Mouse (Mus musculus) mouse embryonic stem cell (cell line): ENCODE measurements at regions not wholly inside any gene's neighbourhood (a gene's known extent, or its start where the extent isn't known, plus 50 kb on each side); places are given as distances from the start of the nearest gene placed in this dataset.
"Not testable (repeated sequence)": the region's sequence is repeated elsewhere in the genome, so short reads cannot be mapped to it uniquely, and the experiment has no call there.

Experiments used
- in situ Hi-C, 2 experiments: fragments of 300-500 bp; cut with MboI; formaldehyde crosslinking; loops; 1 replicate in 1 of 2; 3 replicates in 1 of 2; pipeline ENCODE4 v1.14.3; 2019 to 2020; ENCODE audit warnings: low sequenced_read_pairs in 2 of 2, low pct_unique_long_range_greater_than_20kb in 1 of 2, mixed read lengths in 1 of 2; ENCODE audit not compliant: unreplicated experiment in 1 of 2

GRCm38 (mm10) chr6:61042667-61043523 is 118.1 kb downstream of the Mmrn1 start:
- in situ Hi-C loops = no loop called here

DNA sequence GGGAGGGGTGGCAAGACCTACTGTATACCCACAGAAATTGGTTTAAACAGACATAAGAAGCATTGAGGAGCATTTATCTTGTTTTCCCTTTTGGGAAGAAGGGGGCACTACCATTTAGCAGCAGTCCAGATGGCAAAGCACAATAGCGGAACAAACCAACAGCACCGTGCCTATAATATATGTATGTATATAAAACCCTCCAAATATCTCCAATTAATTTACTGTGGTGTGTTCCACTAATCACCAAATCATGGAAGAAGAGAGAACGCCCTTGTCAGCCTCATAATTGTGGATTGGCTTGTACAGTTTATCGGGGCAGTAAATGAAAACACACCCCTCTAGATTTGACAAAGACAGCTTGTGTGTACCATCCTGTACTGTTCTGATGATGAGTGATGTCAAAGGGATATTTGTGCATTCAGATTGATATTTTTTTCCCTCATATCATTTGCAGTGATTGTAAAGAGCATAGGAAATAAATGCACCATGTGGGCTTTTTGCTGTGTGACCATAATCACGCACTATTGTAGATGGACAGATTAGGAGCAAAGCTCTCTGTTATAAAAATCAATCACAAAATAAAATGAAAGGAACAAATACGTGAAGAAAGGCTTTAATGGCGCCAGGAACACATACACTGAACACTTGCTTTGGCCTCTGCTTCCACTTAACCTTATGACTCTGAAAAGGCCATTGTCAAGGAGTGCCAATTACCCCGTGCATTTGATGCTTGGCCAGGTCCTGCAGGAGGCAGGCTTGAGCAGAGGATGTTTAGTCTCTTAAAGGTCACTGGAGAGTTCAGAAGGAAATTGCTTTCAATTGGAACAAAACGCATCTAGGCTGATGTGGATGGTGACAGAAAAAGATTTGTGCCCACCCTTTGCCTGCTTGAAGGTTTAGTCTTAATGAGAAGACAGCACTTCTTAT is 119.0 kb downstream of the Mmrn1 start:
- in situ Hi-C loops = no loop called here

DNA sequence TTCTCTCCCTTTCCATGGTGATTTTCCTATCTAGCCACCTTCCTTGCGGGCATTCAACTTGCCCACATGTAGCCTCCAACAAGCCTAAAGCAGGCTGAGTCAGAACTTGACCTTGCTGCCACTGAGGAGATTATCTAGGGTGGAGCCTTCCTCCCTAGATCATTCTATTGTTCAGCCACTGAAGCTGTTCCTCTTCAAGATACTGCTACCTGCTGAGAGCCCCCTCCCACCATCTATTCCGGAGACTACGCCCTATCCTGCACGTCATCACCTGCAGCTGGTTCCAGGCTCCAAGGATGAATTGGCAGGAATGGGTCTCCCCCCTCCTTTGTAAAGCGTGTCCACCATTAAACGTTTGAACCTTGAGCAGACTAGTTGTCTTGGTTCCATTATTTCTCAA is 122.9 kb downstream of the Mmrn1 start:
- in situ Hi-C loops = not testable (repeated sequence)

DNA sequence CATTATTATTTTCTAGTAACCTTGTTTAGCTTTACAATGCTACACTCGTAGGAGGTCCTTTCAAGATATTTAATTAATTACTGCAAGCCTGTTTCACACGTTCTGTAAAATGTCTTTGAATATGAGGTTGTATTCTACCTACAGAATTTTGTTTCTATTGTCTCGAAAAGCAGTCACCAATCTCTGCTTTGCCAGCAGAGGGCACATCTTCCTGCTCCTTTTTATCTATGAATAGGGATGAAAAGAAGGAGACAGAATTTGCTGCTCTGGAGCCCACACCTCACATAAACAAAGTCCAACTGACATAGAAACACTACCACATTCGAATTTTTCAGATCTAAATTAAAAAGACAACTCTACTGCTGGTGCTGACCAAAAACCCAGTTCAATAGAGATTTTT is 117.0 kb upstream of the Ccser1 start:
- in situ Hi-C loops = loop anchor here in 1 of 2 experiments (25.0 kb wide), 1 partner anchor 224 kb away; no protein-coding TSS in a partner anchor

- in situ Hi-C loops = loop anchor here in 1 of 2 experiments (25.0 kb wide), 1 partner anchor 222 kb away; no protein-coding TSS in a partner anchor
These were observed 114.4 kb upstream of the Ccser1 start for GRCm38 (mm10) chr6:61065769-61066168.

DNA sequence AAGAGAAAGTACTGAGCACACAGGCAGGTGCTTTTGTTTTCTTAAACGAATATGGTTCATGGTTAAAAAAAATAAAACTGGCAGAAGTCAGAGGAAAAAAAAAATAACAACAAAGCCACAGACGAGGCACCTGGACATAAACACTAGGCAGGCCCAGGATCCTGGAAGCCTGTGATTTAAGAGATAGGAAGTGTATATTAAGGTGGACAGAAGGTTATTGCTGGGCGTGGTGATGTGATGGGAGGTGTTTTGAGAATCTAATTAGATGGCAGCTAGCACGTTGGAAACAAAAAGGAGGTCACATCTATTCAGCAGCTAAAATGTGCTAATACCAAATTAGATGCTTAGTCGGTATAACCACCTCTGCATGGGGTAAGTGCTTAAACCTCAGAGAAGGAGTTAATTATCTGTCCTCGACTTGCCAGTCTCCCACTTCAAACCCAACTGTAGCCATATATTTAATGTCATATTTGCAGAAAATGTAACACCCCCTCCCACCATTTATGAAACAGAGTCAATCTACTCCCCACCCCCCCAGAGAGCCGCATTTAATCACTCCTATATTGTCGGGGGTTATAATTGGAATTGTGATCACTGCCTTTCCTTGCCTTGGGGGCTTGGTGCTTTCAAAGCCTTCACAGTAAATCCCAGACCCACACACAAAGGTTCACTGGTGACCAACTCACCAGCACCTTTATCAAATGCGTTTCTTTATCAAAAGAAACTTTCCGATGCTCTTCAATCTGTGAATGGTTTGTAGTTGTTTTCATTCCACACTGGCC is 113.4 kb upstream of the Ccser1 start:
- in situ Hi-C loops = loop anchor here in 1 of 2 experiments (25.0 kb wide), 1 partner anchor 221 kb away; no protein-coding TSS in a partner anchor

- in situ Hi-C loops = loop anchor here in 1 of 2 experiments (25.0 kb wide), 1 partner anchor 220 kb away; no protein-coding TSS in a partner anchor
These were observed 112.6 kb upstream of the Ccser1 start for GRCm38 (mm10) chr6:61067355-61068116.

- in situ Hi-C loops = loop anchor here in 1 of 2 experiments (25.0 kb wide), 1 partner anchor 219 kb away; no protein-coding TSS in a partner anchor
These were observed 112.0 kb upstream of the Ccser1 start for GRCm38 (mm10) chr6:61068117-61068489.

DNA sequence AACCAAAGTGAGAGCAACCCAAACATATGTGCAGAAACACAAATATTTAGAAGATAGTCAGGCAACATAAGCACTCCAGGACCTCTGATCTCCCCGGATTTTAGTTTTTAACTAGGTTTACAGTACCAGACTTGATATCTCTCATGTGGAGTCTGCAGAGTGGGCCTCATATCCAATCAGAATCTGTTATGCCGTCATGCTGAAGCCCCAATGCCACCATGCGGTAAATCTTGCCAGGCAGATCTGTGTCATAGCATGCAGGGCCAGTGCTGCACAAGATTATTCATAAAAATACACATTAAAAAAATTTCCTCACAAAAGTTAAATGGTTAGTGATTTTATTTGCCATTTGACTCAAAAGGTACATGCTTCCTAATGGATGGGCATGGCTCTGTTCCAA is 106.9 kb upstream of the Ccser1 start:
- in situ Hi-C loops = loop anchor here in 1 of 2 experiments (25.0 kb wide), 1 partner anchor 214 kb away; no protein-coding TSS in a partner anchor

DNA sequence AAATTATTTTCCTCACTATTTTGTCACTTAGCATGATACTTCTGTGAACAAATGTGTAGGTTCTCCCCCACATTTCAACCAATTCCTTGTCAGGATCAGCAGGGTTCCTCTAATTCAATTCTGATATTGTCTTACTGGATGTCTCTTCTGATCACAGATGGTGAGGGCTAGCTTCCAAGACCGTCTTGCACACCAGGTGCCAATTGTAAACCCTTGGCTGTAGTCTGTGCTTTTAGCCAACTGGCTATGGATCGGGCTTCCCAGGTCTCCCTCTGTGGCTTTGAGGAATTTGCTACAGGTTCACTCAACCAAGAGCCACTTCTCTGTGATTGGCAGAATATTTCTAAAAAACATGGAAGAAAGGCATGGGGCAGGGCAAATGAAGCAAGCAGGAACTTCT is 106.3 kb upstream of the Ccser1 start:
- in situ Hi-C loops = loop anchor here in 1 of 2 experiments (25.0 kb wide), 1 partner anchor 214 kb away; no protein-coding TSS in a partner anchor

DNA sequence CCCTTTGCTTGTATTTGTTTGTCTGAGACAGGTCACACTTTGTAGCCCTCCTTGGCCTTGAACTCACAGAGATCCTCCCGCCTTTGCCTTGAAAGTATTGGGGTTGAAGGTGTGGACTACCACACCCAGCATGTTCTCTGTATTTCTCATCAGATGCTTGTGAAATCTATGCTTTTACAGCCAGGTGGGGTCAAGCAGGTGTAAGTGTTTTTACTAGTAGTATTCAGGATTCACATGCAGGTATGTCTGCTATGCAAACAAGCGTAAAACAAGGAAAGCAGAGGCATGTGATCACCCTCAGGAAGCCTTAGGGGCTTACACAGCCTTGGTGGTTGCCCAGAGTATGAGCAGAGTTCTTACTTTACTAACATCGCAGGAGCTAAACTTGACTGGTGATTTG is 105.4 kb upstream of the Ccser1 start:
- in situ Hi-C loops = loop anchor here in 1 of 2 experiments (25.0 kb wide), 1 partner anchor 213 kb away; no protein-coding TSS in a partner anchor

GRCm38 (mm10) chr6:61078559-61078958 is 101.6 kb upstream of the Ccser1 start:
- in situ Hi-C loops = no loop called here

- in situ Hi-C loops = no loop called here
These were observed 99.5 kb upstream of the Ccser1 start for GRCm38 (mm10) chr6:61080661-61081060.

- in situ Hi-C loops = no loop called here
These were observed 96.8 kb upstream of the Ccser1 start for GRCm38 (mm10) chr6:61083346-61083745.

GRCm38 (mm10) chr6:61099348-61099981 is 80.7 kb upstream of the Ccser1 start:
- in situ Hi-C loops = no loop called here

- in situ Hi-C loops = no loop called here
These were observed 80.2 kb upstream of the Ccser1 start for GRCm38 (mm10) chr6:61099982-61100365.

DNA sequence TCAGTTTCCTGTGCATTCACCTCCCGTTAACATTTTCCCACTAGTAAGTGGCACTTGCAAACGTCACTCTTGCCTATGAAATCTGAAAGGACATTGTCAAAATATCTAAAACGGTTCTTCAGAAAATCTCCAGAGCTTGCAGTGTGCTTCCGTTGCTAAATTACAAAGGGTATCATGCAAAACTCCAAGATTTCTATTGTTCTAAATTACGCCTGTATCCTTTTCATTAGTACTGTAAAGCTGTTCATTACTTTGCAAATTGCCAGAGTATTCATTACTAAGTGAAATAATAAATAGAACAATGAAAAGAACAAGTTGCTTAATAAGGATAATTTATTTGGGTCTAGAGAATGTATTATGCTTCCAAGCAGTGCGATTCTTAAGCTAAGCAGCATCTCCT is 78.2 kb upstream of the Ccser1 start:
- in situ Hi-C loops = no loop called here
